Mouse (Mus musculus) right cerebral cortex, adult 18-20 months (tissue): ENCODE data around the gene Litaf.

Source experiments
- DNase-seq: peaks from one replicate; pipeline ENCODE4 v3.0.0; 2022; ENCODE audit warnings: mixed read lengths

The Litaf gene

GRCm38 (mm10) chr16:11066029-11066832 lies at the start of gene Litaf:
Litaf (minus strand) TSS chr16:11066157.
- peak; percentile 99 for DNase-seq

GRCm38 (mm10) chr16:11109198-11109740 lies 43.3 kb upstream of the Litaf start:
- no peak for DNase-seq

- no peak for DNase-seq
Measured at GRCm38 (mm10) chr16:11104905-11105304, 38.9 kb upstream of the Litaf start.

DNA sequence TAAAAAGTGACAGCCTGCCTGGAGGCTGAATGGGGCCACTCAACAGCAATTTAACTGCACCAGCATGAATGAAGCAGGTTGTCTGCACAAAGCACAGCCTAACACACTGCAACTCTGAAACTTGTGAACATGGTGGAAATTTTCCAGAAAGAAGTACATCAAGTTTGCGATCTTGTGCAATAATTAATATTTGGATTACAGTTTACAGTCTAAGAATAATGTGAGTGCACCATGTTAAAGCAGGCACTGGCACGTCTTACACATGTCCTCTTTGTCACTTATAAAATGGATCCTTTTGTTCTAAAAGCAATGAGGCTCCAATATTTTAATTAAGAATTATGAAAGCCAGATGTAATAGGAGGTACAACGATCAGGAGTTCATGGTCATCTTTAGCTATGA lies 31.3 kb upstream of the Litaf start:
- DNase-seq, result no peak

DNA sequence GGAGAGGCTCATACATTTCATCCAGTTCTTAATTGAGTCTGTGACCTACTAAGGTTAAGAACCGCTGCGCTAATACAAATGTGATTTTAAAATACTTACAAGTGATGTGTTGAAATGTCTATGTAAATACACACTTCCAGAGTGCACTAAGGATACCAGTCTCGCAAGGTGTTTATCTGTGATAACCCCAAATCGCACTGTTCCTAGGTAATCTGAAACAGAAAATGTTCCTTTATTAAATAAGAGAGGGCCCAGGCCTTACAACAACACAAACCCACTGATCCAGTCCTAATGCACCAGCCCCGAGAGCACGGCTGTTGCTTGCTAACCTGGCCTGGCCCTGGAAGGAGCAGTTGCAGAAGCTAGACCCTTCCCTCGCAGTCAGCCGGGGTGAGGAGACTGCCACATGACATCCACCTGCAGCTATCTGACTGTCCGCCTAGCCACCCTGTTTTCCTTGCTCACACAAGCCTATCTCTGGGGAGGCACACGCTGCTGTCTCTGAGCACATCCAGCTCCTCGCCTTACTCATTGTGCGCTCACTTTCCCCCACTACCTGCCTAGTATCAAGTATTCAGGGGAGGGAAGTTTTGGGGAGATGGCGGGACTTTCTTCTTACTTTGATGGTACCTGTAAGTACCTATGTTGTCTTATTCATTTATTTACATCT lies 27.9 kb upstream of the Litaf start:
- no peak for DNase-seq

GRCm38 (mm10) chr16:11092523-11092922 lies 26.6 kb upstream of the Litaf start:
- DNase-seq, result peak; percentile 78

DNA sequence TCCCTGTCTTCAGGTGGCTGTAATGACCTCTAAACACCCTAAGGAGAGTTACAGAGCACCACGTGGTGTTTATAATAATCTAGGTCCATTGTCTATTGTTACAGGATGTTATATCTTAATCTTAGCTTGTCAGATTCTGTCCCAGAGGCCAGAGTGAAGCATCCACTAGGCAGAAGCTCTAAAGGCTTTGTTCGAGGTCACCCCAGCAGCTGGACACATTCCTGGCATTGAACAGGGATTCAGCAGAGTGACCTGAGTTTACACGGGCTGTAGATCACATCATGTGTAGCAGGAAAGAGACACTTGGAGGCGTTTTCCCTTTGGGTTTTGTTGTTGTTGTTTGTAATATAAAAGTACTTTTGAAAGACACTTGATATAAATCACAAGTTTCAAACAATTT lies 26.1 kb upstream of the Litaf start:
- no peak for DNase-seq

DNA sequence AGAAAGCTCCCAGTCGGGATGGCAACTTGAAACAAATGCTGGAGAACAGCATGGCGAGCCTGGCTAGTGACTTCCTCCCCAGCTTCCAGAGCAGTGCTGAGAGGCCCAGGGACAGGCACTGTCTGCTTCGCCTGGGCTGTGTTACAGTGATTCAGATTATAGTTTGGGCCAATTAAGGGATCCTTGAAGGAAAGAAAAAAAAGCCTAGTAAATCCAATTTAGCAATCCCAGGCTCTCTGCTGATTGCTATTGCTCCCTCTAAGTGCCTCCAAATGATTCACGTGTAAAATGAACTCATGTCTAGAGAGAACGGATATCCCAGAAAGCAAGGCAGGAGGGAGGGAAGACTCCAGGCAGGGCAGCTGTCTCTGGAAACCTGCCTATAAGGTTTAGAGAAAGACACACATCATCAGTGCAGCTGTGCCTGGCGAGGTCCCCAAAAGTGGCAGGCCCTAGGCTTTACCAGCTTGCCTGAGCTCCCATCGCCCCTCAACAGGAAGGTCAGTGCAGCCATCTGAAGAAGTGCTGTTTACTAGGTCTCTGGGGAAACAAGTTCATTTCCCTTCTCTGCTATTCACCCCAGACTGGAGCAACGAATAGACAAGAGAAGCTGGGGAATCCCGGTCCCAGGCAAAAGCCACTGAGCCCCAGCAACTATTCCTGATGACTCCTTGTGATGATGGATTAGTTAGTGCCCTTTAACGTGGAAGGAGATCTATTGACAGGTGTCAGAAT lies 25.0 kb upstream of the Litaf start:
- no peak for DNase-seq

GRCm38 (mm10) chr16:11086856-11087588 lies 21.1 kb upstream of the Litaf start:
- DNase-seq, result no peak

DNA sequence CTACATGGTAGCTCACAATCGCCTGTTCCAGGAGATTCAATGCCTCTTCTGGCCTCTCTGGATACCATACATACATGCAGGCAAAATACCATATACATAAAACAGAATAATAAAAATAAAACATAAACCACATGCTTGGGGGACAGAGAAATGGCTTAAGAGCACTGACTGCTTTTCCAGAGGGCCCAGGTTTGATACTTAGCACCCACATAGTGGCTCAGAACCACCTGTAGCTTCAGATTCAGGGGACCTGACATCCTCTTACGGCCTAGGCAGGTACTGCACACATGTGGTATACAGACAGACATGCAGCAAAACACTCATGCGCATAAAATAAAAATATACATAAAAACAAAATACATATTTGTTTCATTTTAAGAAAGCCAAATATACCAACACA lies 20.3 kb upstream of the Litaf start:
- no peak for DNase-seq

DNA sequence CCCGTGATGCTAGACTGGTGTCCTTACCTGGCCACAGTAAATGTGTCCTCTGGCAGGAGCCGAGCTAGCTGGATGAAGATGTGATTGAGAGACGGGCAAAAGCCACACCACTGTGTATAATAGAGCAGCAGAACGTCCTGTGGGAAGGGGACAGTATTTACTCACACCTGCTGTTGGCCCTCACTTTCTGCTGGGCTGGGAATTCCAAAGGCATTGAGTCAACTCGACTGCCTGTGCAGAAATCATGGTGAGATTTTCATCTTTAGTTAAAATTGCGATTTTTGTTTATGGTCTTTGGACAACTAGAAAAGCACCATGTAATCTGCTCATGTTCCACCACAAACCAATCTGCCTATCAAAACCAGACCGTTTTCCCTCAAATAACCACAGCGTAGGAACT lies 18.2 kb upstream of the Litaf start:
- DNase-seq, result no peak

- DNase-seq, result no peak
Measured at GRCm38 (mm10) chr16:11078216-11078869, 12.4 kb upstream of the Litaf start.

DNA sequence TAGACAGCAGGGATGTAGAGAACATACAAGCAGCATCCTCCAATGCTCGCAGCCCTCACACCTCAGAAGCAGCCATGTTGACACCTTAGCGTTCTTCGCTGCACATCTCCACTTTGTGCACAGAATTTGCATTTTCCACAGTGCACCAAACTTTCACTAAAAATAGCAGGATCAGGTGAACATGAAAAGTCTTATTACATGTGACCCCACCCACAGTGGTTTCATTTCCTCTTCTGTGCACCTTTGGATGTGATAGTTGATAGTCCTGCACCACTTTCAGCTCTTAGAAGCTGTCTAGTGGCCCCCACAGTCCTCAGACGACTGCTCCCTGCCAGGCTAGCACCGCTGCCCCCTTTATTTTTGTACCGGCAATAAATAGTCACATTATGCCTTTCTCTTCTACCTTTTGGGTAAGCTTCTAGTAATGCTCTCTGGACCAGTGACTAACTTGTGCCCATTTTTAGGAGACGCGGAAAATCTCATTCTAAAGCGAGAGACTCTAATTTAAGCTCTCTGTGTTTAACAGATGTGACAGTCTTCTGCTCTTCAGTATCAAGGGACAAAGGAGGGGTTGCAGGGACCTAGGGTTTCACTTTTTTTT lies 11.7 kb upstream of the Litaf start:
- DNase-seq, result no peak

- no peak for DNase-seq
Measured at GRCm38 (mm10) chr16:11073060-11073459, 7.1 kb upstream of the Litaf start.

DNA sequence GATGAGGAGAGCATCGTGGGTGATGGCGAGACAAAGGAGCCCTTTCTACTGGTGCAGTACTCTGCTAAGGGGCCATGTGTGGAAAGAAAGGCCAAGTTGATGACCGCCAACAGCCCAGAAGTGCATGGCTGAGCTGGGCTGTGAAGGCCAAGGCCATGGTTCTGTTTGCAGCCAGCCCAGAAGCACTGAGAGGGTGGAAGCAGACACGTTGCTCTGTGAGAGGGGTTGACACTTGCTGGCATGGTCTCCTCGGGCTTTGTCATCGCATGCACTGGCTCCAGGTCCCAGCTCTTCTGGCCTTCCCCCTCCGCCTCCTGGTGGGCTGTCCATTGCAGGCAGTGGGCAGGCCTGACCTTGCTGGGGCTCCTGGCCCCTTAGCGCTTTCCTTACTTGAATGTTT lies 6.5 kb upstream of the Litaf start:
- no peak for DNase-seq

- DNase-seq, result no peak
Measured at GRCm38 (mm10) chr16:11071887-11072286, 5.9 kb upstream of the Litaf start.

- no peak for DNase-seq
Measured at GRCm38 (mm10) chr16:11071176-11071575, 5.2 kb upstream of the Litaf start.

DNA sequence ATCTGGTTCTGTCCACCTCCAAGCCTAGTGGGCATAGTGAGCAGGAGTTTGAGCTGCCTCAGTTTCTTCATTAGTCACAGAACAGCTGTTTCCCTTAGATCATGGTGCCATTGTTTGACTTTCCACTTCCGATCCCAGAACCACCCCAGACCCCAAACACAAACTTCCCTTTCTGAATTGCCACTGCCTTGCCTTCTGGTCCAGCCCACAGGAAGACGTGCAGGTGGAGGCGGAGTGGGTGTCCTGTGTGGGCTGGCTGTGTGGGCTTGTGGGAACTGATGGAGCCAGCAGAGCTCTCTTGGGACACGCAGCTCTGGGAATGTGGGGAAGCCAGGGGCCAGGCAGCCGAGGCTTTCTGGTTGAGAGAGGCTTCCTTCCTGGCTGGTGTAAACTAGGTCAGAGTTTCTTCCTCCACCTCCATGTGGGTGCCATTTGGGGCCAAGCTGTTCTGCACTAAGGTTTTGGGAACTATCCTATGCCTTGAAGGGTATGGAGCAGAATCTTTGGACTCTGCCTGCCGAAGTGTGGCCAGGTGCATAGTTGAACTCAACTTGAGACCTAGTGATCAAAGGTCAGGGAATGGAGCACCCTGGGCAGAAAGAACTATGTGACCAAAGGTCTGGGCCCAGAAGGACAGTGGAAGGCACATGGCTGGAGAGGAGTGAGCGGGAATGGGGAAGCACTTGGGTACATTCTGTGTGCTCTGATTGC lies 3.9 kb upstream of the Litaf start:
- DNase-seq, result no peak

- DNase-seq, result no peak
Measured at GRCm38 (mm10) chr16:11069271-11069670, 3.3 kb upstream of the Litaf start.

DNA sequence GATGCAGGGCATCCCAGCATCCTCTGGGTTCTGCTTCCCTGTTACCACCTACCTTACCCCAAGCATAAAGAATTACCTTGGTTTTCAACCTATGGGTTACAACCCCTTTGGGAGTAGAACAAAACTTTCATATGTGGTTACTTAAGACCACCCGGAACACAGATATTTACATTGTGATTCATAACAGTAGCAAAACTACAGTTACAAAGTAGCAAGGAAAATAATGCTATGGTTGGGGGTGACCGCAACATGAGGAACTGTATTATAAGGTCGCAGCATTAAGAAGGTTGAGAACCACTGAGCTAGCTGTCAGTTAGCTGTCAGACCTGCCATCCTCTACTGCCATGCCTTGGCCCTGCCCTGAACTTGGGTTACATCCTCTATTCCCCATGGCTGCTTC lies 2.7 kb upstream of the Litaf start:
- DNase-seq, result no peak

- DNase-seq, result peak; percentile 63
Measured at GRCm38 (mm10) chr16:11066833-11067191, 855 bp upstream of the Litaf start.
